Mouse (Mus musculus) spleen, embryonic (tissue): ENCODE data around the gene Apopt1.

ENCODE experiments used
- CTCF ChIA-PET: fragments of 350-600 bp; sonication (Branson Sonifier 250); formaldehyde crosslinking; loops from one replicate; lab custom pipeline; 2022; lab: Charles Lee

The Apopt1 gene

GRCm38 (mm10) chr12:111713004-111713651, at the start of gene Apopt1, which contains the start of gene Bag5:
TSS of gene Apopt1 (plus strand) at chr12:111713261.
TSS of gene Bag5 (minus strand) at chr12:111713257.
- CTCF ChIA-PET, result interaction anchor here (0.6 kb wide), 2 partner anchors 9 to 191 kb away, joined by 3 read pairs; no protein-coding TSS in a partner anchor

- CTCF ChIA-PET, result no interaction called here
Measured at GRCm38 (mm10) chr12:111664144-111664634, 48.9 kb upstream of the Apopt1 start.

DNA sequence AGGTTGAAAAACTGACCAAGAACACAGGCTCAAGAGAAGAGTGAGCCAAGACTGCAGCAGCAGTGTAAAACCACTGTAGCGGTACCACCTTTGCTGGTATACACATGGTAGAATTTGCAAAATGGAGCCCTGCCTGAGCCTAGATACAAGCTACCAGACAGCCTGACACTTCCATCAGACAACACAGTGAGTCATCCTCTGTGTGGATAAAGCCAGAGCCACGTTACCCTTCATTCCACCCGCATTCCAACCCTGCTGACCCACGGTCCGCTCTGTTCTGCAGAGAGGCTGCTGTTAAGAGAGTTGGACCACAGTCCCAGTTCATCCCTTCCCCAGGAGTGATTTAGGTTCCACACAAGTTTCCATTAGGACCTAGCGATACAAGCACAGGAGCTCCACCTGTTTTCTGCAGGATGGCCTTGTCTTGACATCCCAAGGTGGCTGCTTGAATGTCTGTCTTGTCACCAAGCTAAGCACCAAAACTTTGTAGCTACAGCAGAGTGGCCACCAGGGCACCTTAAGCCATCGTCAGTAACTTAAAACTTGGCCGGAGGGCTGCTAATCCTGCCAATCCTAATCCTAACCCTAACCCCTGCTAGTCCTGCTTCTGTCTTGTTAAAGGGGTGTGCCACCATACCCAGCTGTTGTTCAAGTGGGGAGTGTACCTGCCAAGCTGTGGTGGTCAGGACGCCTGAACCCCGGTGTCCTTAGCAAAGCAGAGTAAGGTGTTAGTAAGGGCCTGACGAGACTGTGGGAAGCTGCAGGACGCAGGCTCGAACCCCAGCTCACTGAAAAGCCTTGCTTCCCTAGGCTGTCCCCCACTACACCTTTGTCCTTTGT, 47.8 kb upstream of the Apopt1 start:
- CTCF ChIA-PET, result interaction anchor here (1.5 kb wide), 1 partner anchor 31 kb away, joined by 4 read pairs; no protein-coding TSS in a partner anchor

DNA sequence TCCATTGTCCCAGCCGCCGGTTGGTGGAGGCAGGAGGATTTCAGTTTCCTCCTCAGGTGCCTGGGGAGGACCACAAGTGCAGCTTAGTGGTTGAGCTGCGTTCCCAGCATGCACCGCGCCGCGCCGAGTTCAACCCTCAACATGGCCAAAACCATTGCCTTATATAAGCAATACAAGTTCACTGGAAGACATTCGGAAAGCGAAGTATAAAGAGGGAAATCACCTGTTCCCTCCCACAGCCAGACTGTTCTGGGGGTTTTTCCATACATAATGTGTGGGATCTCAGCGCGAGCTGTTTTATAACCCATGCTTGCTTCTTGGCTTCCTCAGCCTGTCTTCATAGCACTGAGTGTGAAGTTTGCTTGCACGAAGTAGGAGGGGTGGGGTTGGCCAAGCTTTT, 46.7 kb upstream of the Apopt1 start:
- CTCF ChIA-PET, result interaction anchor here (1.2 to 1.5 kb wide), 2 partner anchors 9 to 30 kb away, joined by 3 to 4 read pairs; no protein-coding TSS in a partner anchor

GRCm38 (mm10) chr12:111667421-111667820, 45.6 kb upstream of the Apopt1 start:
- CTCF ChIA-PET, result interaction anchor here (1.2 kb wide), 1 partner anchor 10 kb away, joined by 3 read pairs; no protein-coding TSS in a partner anchor

- CTCF ChIA-PET, result interaction anchor here (0.6 to 0.7 kb wide), 3 partner anchors 28 to 271 kb away, joined by 3 read pairs; no protein-coding TSS in a partner anchor
Measured at GRCm38 (mm10) chr12:111668457-111668912, 44.6 kb upstream of the Apopt1 start.

DNA sequence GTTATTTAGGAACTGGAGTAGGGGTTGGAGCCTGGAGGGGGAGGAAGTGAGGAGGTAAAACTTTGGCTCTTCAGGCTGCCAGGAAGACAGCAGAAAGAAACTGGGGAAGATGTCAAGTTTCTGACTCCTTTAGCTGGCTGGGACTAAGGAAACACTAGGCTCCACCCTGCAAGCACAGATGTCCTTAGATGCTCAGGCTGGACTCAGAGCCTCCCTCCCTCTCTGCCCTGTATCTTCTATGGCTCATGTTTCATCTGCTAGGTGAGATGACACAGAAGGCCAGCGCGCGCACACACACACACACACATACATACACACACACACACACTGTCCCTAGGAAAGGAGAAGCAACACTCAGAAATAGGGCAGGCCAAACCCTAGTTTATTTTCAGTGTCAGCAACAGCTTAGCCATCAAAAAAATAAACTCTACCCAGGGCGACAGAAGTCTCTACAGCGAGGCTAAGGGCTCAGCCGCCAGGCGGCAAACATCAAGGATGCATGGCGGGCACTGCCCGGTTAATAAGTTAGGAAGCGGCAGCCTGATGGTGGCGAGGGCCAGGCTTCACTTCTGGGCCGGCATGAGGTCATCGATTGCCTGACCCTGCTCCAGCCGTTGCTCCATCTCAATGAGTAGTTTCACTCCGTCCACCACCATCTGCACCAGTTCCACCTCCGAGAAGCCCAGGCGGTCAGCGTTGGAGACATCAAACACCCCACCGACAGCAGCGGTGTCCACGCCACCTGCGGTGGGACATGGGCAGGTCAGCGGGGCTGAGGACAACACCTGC, 43.9 kb upstream of the Apopt1 start:
- CTCF ChIA-PET, result interaction anchor here (0.6 to 0.7 kb wide), 3 partner anchors 27 to 271 kb away, joined by 3 read pairs; no protein-coding TSS in a partner anchor

GRCm38 (mm10) chr12:111669961-111670360, 43.1 kb upstream of the Apopt1 start:
- CTCF ChIA-PET, result no interaction called here

- CTCF ChIA-PET, result interaction anchor here (0.7 kb wide), 1 partner anchor 110 kb away, joined by 5 read pairs; no protein-coding TSS in a partner anchor
Measured at GRCm38 (mm10) chr12:111670371-111670971, 42.6 kb upstream of the Apopt1 start.

DNA sequence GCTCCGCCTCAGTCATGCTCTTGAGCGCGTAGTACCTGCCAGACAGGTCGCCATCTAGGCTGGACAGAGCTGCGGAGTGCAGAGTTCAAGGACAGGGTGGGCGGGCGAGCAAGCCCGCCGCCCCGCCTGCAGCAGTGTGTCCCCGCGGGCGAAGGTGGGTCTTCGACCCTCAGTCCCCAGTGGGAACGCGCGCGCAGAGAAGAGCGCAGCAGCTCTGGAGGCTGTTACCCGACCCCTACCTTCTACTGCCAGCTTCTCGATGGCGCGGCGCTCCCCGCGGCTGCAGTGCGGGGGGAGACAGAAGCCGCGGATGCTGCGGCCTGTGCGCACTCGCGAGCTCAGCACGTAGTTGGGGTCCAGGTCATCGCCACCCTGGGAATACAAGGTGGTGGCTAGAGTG, 42.1 kb upstream of the Apopt1 start:
- CTCF ChIA-PET, result interaction anchor here (0.7 kb wide), 1 partner anchor 110 kb away, joined by 5 read pairs; no protein-coding TSS in a partner anchor

DNA sequence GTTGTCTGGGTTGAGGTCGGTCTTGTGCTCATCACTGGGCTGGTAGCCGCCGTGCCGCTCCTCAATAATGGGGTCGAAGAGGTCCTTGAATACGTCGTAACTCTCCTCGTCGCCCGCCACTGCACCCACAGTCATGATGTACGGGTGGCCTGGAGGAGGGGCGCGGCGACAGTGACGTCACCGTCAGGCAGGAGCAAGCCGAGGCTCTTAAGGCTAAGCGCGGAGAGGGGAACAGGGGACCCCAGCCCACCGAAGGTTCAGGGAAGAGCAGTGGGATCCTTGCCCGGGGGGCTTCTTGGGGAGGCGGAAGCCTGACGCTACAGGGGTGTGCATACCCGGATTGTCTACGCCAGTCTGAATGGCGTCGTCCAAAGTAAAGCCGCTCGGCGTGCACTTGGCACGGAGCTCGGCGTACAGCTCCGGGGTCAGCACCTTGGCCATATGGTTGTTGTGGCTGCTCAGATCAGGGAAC, 41.6 kb upstream of the Apopt1 start:
- CTCF ChIA-PET, result no interaction called here

- CTCF ChIA-PET, result interaction anchor here (0.6 to 0.8 kb wide), 2 partner anchors 15 to 147 kb away, joined by 3 to 7 read pairs; no protein-coding TSS in a partner anchor
Measured at GRCm38 (mm10) chr12:111672176-111672575, 40.9 kb upstream of the Apopt1 start, which contains the start of gene Ckb. TSS of gene Ckb (minus strand) at chr12:111672338.

- CTCF ChIA-PET, result interaction anchor here (0.6 to 0.8 kb wide), 2 partner anchors 15 to 147 kb away, joined by 3 to 7 read pairs; no protein-coding TSS in a partner anchor
Measured at GRCm38 (mm10) chr12:111672581-111672980, 40.5 kb upstream of the Apopt1 start.

GRCm38 (mm10) chr12:111674850-111675486, 38.1 kb upstream of the Apopt1 start:
- CTCF ChIA-PET, result interaction anchor here (1.0 kb wide), 1 partner anchor 22 kb away, joined by 4 read pairs; no protein-coding TSS in a partner anchor

GRCm38 (mm10) chr12:111675797-111676580, 37.1 kb upstream of the Apopt1 start:
- CTCF ChIA-PET, result interaction anchor here (1.1 kb wide), 1 partner anchor 19 kb away, joined by 3 read pairs; no protein-coding TSS in a partner anchor

DNA sequence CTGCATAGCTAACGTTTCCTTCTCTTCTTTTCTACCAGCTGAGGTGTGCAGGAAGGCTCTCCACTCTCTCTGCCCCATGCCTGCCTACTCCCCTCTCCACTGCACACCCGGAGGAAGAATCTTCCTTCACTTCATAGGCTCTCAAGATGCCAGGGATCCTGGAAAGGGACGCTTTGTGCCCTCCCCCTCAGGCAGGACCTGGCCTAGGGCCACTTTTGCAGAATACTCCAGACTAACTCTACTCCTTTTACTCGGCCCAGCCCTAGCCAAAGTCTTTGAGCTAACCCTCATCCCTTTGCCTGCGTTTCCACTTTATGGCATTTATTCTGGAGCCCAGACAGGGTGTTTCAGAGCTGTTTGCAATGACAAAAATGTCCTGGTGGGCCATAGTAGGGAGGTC, 35.6 kb upstream of the Apopt1 start:
- CTCF ChIA-PET, result interaction anchor here (1.0 kb wide), 1 partner anchor 19 kb away, joined by 4 read pairs; no protein-coding TSS in a partner anchor

DNA sequence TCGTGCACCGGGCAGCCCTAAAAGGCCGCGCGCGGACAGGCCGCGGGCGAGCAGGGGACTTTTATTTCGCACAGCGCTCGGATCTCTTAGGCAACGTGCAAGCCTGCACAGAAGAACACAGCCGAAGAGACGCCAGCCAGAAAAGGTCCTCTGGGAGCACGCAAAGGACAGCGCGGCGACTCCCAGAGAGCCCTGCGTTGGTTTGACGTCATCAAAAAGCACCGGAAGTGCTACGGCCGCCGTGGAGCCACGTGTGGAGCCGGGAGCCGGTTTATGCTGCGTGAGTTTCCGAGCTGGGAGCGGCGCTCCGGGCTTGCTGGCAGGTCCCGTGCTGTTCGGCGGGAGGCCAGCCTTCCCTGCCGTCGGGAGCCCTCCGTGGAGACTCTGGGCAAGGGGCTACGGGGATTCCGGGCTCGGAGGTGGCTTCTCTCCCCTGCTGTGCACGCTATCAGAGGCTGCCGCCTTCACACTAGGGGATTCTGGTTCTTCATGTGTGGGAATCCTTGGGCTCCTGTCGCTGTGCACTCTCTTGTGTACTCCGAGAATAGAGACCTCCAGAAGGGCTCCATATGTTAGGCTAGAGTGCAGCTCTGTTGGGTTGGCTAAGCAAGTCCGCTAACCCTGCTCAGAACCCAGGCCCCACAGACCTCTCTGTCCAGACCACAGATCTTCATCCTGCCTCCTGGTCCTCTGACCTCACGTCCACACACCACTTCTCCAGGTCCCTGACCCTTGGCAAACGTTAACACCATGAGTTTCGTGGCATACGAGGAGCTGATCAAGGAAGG, 35.0 kb upstream of the Apopt1 start, which contains the start of gene Trmt61a:
TSS of gene Trmt61a (plus strand) at position 224 of the 788 bp plus-strand sequence.
- CTCF ChIA-PET, result interaction anchor here (1.0 kb wide), 1 partner anchor 19 kb away, joined by 4 read pairs; no protein-coding TSS in a partner anchor

GRCm38 (mm10) chr12:111678670-111678933, 34.5 kb upstream of the Apopt1 start:
- CTCF ChIA-PET, result interaction anchor here (0.5 to 1.0 kb wide), 2 partner anchors 18 to 53 kb away, joined by 4 to 5 read pairs; no protein-coding TSS in a partner anchor
